Mouse (Mus musculus) kidney, adult 2 months (tissue): ENCODE data around the gene Irx3. TPM values are rescaled to one million over a fixed set of nuclear protein-coding genes. Genes with fewer than 3 reads are reported as not detected.

Experiments
- DNase-seq: peaks from one replicate; pipeline ENCODE4 v3.0.0; 2021
- H3K27ac ChIP-seq: fragments of 200-500 bp; 2 replicates; pipeline ENCODE4 v1.5.1; 2012; ENCODE audit warnings: low read depth, low read length, control low read depth, inconsistent platforms; ENCODE audit not compliant: insufficient read depth
- H3K27me3 ChIP-seq: fragments of 200-500 bp; replicated peaks from 2 replicates; pipeline ENCODE4 v1.6.1; 2012; ENCODE audit warnings: mild to moderate bottlenecking, moderate library complexity, low read length, inconsistent platforms; ENCODE audit not compliant: control insufficient read depth, insufficient read depth
- H3K36me3 ChIP-seq: fragments of 200-500 bp; 2 replicates; pipeline ENCODE4 v1.6.1; 2012; ENCODE audit warnings: mild to moderate bottlenecking, moderate library complexity, low read length, inconsistent platforms; ENCODE audit not compliant: control insufficient read depth, insufficient read depth
- H3K4me1 ChIP-seq: fragments of 200-500 bp; 2 replicates; pipeline ENCODE4 v1.6.1; 2011; ENCODE audit warnings: low read length; ENCODE audit not compliant: control insufficient read depth, insufficient read depth
- H3K4me3 ChIP-seq: fragments of 200-500 bp; 2 replicates; pipeline ENCODE4 v1.5.1; 2011; ENCODE audit warnings: mild to moderate bottlenecking, low read depth, low read length, control low read depth; ENCODE audit not compliant: insufficient read depth
- CTCF ChIP-seq: fragments of 200-500 bp; conservative IDR thresholded peaks from 2 replicates; pipeline ENCODE4 v1.5.1; 2011; ENCODE audit warnings: low read depth, mild to moderate bottlenecking, control low read depth, low read length, moderate library complexity, mixed read lengths; ENCODE audit not compliant: insufficient read depth, insufficient read length
- POLR2A ChIP-seq: fragments of 200-500 bp; IDR thresholded peaks from one replicate; pipeline ENCODE4 v1.6.1; 2011; ENCODE audit warnings: low read depth, low read length, control low read depth
- WGBS: fragments of 180-500 bp; shearing (Covaris S2); methylation state at CpG from one replicate; pipeline ENCODE4 v1.1.7; 2018; 5-methylcytosine and 5-hydroxymethylcytosine counted together
- polyA plus RNA-seq: library from polyadenylated mRNA; depleted of rRNA; stranded (reverse); fragments of >200 nt; gene quantifications from 2 replicates; pipeline ENCODE4 v1.2.3, GENCODE M21; 2012; rRNA removed

Gene Irx3
- 22.3 and 28.5 TPM in 2 replicates for polyA plus RNA-seq

GRCm38 (mm10) chr8:91801839-91802238 lies at the start of gene Irx3:
Gene Irx3, minus strand, starts transcription at chr8:91802067.
- no peaks in the 10 kb centered on the region for H3K27me3 ChIP-seq
- 2% methylated on average over 33 of the region's 33 CpGs for WGBS
- no peaks in the 10 kb centered on the region for H3K4me1 ChIP-seq
- H3K4me3 ChIP-seq: peak within 1 kb of the TSS; percentile 73
- peaks cover 2% of the 10 kb centered on the region for H3K36me3 ChIP-seq
- DNase-seq: peak; percentile 95
- H3K27ac ChIP-seq: peak within 1 kb of the TSS; percentile 87
- TF ChIP-seq POLR2A: peak; percentile 9
- no peak for TF ChIP-seq CTCF

GRCm38 (mm10) chr8:91851359-91851758 lies 49.5 kb upstream of the Irx3 start:
- Histone ChIP-seq H3K4me3 (no peak overlapping the region), H3K27me3 (no peaks in the 10 kb centered on the region), H3K4me1 (no peaks in the 10 kb centered on the region; the same call in 1 of the 2 replicates), H3K27ac (no peak overlapping the region), H3K36me3 (no peaks in the 10 kb centered on the region)
- 62% methylated on average over 10 of the region's 10 CpGs for WGBS
- no peak for TF ChIP-seq POLR2A
- TF ChIP-seq CTCF: no peak
- peak; percentile 75 for DNase-seq

GRCm38 (mm10) chr8:91849984-91850383 lies 48.1 kb upstream of the Irx3 start:
- DNase-seq: no peak
- 75% methylated on average over 6 of the region's 6 CpGs for WGBS

GRCm38 (mm10) chr8:91849529-91849928 lies 47.7 kb upstream of the Irx3 start:
- 56% methylated on average over 8 of the region's 8 CpGs for WGBS
- Histone ChIP-seq H3K4me3 (no peak overlapping the region), H3K27ac (no peak overlapping the region), H3K27me3 (no peaks in the 10 kb centered on the region), H3K36me3 (no peaks in the 10 kb centered on the region), H3K4me1 (no peaks in the 10 kb centered on the region; the same call in 1 of the 2 replicates)
- TF ChIP-seq POLR2A (no peak), CTCF (no peak)
- peak; percentile 79 for DNase-seq

More at GRCm38 (mm10) chr8:91849984-91850383, 48.1 kb upstream of the Irx3 start:
- Histone ChIP-seq H3K36me3 (no peaks in the 10 kb centered on the region), H3K4me1 (no peaks in the 10 kb centered on the region; the same call in 1 of the 2 replicates), H3K4me3 (no peak overlapping the region), H3K27me3 (no peaks in the 10 kb centered on the region), H3K27ac (no peak overlapping the region)
- TF ChIP-seq CTCF (no peak), POLR2A (no peak)

GRCm38 (mm10) chr8:91845641-91846040 lies 43.8 kb upstream of the Irx3 start:
- Histone ChIP-seq H3K36me3 (no peaks in the 10 kb centered on the region), H3K27ac (no peak overlapping the region), H3K4me3 (no peak overlapping the region), H3K4me1 (no peaks in the 10 kb centered on the region; the same call in 1 of the 2 replicates), H3K27me3 (no peaks in the 10 kb centered on the region)
- TF ChIP-seq POLR2A (no peak), CTCF (no peak)
- WGBS: 84% methylated on average over 3 of the region's 3 CpGs
- DNase-seq: no peak

- DNase-seq: no peak
- WGBS: 35% methylated on average over 1 of the region's 1 CpGs
Observed at GRCm38 (mm10) chr8:91837131-91837530, 35.3 kb upstream of the Irx3 start.

GRCm38 (mm10) chr8:91836685-91837084 lies 34.8 kb upstream of the Irx3 start:
- TF ChIP-seq CTCF (no peak), POLR2A (no peak)
- peak; percentile 7 for DNase-seq
- H3K27ac ChIP-seq: no peak overlapping the region
- no peaks in the 10 kb centered on the region for H3K27me3 ChIP-seq
- WGBS: 56% methylated on average over 9 of the region's 9 CpGs
- no peaks in the 10 kb centered on the region for H3K4me1 ChIP-seq
- H3K4me3 ChIP-seq: no peak overlapping the region
- H3K36me3 ChIP-seq: no peaks in the 10 kb centered on the region

More at GRCm38 (mm10) chr8:91837131-91837530, 35.3 kb upstream of the Irx3 start:
- TF ChIP-seq CTCF (no peak), POLR2A (no peak)
- Histone ChIP-seq H3K36me3 (no peaks in the 10 kb centered on the region), H3K4me3 (no peak overlapping the region), H3K4me1 (no peaks in the 10 kb centered on the region), H3K27ac (no peak overlapping the region), H3K27me3 (no peaks in the 10 kb centered on the region)

- H3K4me1 ChIP-seq: no peaks in the 10 kb centered on the region
- TF ChIP-seq CTCF: no peak
- no peak for TF ChIP-seq POLR2A
- H3K27ac ChIP-seq: no peak overlapping the region
- WGBS: 60% methylated on average over 14 of the region's 14 CpGs
- no peaks in the 10 kb centered on the region for H3K36me3 ChIP-seq
- no peak overlapping the region for H3K4me3 ChIP-seq
- no peaks in the 10 kb centered on the region for H3K27me3 ChIP-seq
- no peak for DNase-seq
Observed at GRCm38 (mm10) chr8:91827661-91828060, 25.8 kb upstream of the Irx3 start.
